Mouse (Mus musculus): ENCODE measurements around the gene Ppp1r1c. TPM values are rescaled to one million over a fixed set of nuclear protein-coding genes. Genes with fewer than 3 reads are reported as not detected.

Gene Ppp1r1c
- total and polyA plus RNA-seq, 2 experiments from 2014 or later: 5.8 to 6.4 TPM

GRCm38 (mm10) chr2:79765723-79766122, 58.1 kb downstream of the Ppp1r1c start:
- ATAC-seq (no peak), DNase-seq (ENCODE audit: low spot score) (no peak)
- H3K36me3 ChIP-seq (ENCODE audit: insufficient read depth, low read length): no peaks in the 10 kb centered on the region
- no peaks in the 10 kb centered on the region; the same call in 1 of the 2 replicates for H3K4me1 ChIP-seq (ENCODE audit: insufficient read depth, low read length)
- TF ChIP-seq CTCF (IDR thresholded peaks at IDR 0.05; ENCODE audit: low read depth): no peak
- H3K9ac ChIP-seq (replicated peaks; ENCODE audit: low read length): no peak overlapping the region
- H3K27ac ChIP-seq: no peak overlapping the region
- H3K27me3 ChIP-seq (ENCODE audit: insufficient read depth, low read length): no peaks in the 10 kb centered on the region
- no peak overlapping the region for H3K4me3 ChIP-seq (ENCODE audit: low read length)
- 80% methylated on average over 7 of the region's 7 CpGs for WGBS
- H3K4me2 ChIP-seq (ENCODE audit: low read depth, low read length): no peak overlapping the region
- no peaks in the 10 kb centered on the region for H3K9me3 ChIP-seq (ENCODE audit: low read length)

- Histone ChIP-seq H3K36me3 (ENCODE audit: insufficient read depth, low read length) (no peaks in the 10 kb centered on the region), H3K4me2 (ENCODE audit: low read depth, low read length) (no peak overlapping the region), H3K27me3 (ENCODE audit: insufficient read depth, low read length) (no peaks in the 10 kb centered on the region), H3K4me1 (ENCODE audit: insufficient read depth, low read length) (no peaks in the 10 kb centered on the region; the same call in 1 of the 2 replicates), H3K27ac (no peak overlapping the region), H3K9me3 (ENCODE audit: low read length) (no peaks in the 10 kb centered on the region), H3K9ac (replicated peaks; ENCODE audit: low read length) (no peak overlapping the region), H3K4me3 (ENCODE audit: low read length) (no peak overlapping the region)
- WGBS: 84% methylated on average over 2 of the region's 2 CpGs
- ATAC-seq (peak; percentile 64), DNase-seq (ENCODE audit: low spot score) (no peak)
- no peak for TF ChIP-seq CTCF (IDR thresholded peaks at IDR 0.05; ENCODE audit: low read depth)
These were observed 61.0 kb downstream of the Ppp1r1c start for GRCm38 (mm10) chr2:79768625-79769024.

- H3K4me1 ChIP-seq (ENCODE audit: insufficient read depth, low read length): no peaks in the 10 kb centered on the region; the same call in 1 of the 2 replicates
- DNase-seq (ENCODE audit: low spot score): no peak
- no peaks in the 10 kb centered on the region for H3K9me3 ChIP-seq (ENCODE audit: low read length)
- ATAC-seq: no peak
- no peaks in the 10 kb centered on the region for H3K27me3 ChIP-seq (ENCODE audit: insufficient read depth, low read length)
- no peak overlapping the region for H3K27ac ChIP-seq
- no peak overlapping the region for H3K4me2 ChIP-seq (ENCODE audit: low read depth, low read length)
- no peak overlapping the region for H3K4me3 ChIP-seq (ENCODE audit: low read length)
- no peaks in the 10 kb centered on the region for H3K36me3 ChIP-seq (ENCODE audit: insufficient read depth, low read length)
- no peak overlapping the region for H3K9ac ChIP-seq (replicated peaks; ENCODE audit: low read length)
- WGBS: 30% methylated on average over 3 of the region's 3 CpGs
- no peak for TF ChIP-seq CTCF (IDR thresholded peaks at IDR 0.05; ENCODE audit: low read depth)
These were observed 62.7 kb downstream of the Ppp1r1c start for GRCm38 (mm10) chr2:79770307-79770706.

GRCm38 (mm10) chr2:79774372-79774771, 66.8 kb downstream of the Ppp1r1c start:
- H3K4me1 ChIP-seq (ENCODE audit: insufficient read depth, low read length): no peaks in the 10 kb centered on the region; the same call in 1 of the 2 replicates
- WGBS: 5% methylated on average over 5 of the region's 5 CpGs
- no peaks in the 10 kb centered on the region for H3K36me3 ChIP-seq (ENCODE audit: insufficient read depth, low read length)
- peak; percentile 88 for TF ChIP-seq CTCF (IDR thresholded peaks at IDR 0.05; ENCODE audit: low read depth)
- no peaks in the 10 kb centered on the region for H3K9me3 ChIP-seq (ENCODE audit: low read length)
- no peak overlapping the region for H3K4me2 ChIP-seq (ENCODE audit: low read depth, low read length)
- DNase-seq (ENCODE audit: low spot score): peak; percentile 94
- H3K27me3 ChIP-seq (ENCODE audit: insufficient read depth, low read length): no peaks in the 10 kb centered on the region
- ATAC-seq: peak; percentile 70; the same call in 1 of the 2 replicates
- H3K9ac ChIP-seq (replicated peaks; ENCODE audit: low read length): no peak overlapping the region
- no peak overlapping the region for H3K4me3 ChIP-seq (ENCODE audit: low read length)
- no peak overlapping the region for H3K27ac ChIP-seq

GRCm38 (mm10) chr2:79777801-79778200, 70.2 kb downstream of the Ppp1r1c start:
- peak; percentile 58 for TF ChIP-seq CTCF (IDR thresholded peaks at IDR 0.05; ENCODE audit: low read depth)
- ATAC-seq: no peak
- Histone ChIP-seq H3K4me1 (ENCODE audit: insufficient read depth, low read length) (no peaks in the 10 kb centered on the region), H3K27me3 (ENCODE audit: insufficient read depth, low read length) (no peaks in the 10 kb centered on the region), H3K4me2 (ENCODE audit: low read depth, low read length) (no peak overlapping the region), H3K4me3 (ENCODE audit: low read length) (no peak overlapping the region), H3K36me3 (ENCODE audit: insufficient read depth, low read length) (no peaks in the 10 kb centered on the region), H3K9ac (replicated peaks; ENCODE audit: low read length) (no peak overlapping the region), H3K27ac (no peak overlapping the region), H3K9me3 (ENCODE audit: low read length) (no peaks in the 10 kb centered on the region)
- no peak for DNase-seq (ENCODE audit: low spot score)
- whole genome bisulfite sequencing: 74% methylated on average over 2 of the region's 2 CpGs

- Histone ChIP-seq H3K27ac (no peak overlapping the region), H3K27me3 (ENCODE audit: insufficient read depth, low read length) (no peaks in the 10 kb centered on the region), H3K4me1 (ENCODE audit: insufficient read depth, low read length) (no peaks in the 10 kb centered on the region), H3K4me2 (ENCODE audit: low read depth, low read length) (no peak overlapping the region), H3K4me3 (ENCODE audit: low read length) (no peak overlapping the region), H3K36me3 (ENCODE audit: insufficient read depth, low read length) (no peaks in the 10 kb centered on the region), H3K9ac (replicated peaks; ENCODE audit: low read length) (no peak overlapping the region), H3K9me3 (ENCODE audit: low read length) (no peaks in the 10 kb centered on the region)
- 56% methylated on average over 7 of the region's 7 CpGs for WGBS
- no peak for TF ChIP-seq CTCF (IDR thresholded peaks at IDR 0.05; ENCODE audit: low read depth)
- ATAC-seq (no peak), DNase-seq (ENCODE audit: low spot score) (no peak)
These were observed 73.2 kb downstream of the Ppp1r1c start for GRCm38 (mm10) chr2:79780772-79781171.

GRCm38 (mm10) chr2:79785541-79786134, 78.1 kb downstream of the Ppp1r1c start:
- H3K27me3 ChIP-seq (ENCODE audit: insufficient read depth, low read length): no peaks in the 10 kb centered on the region
- DNase-seq (ENCODE audit: low spot score): no peak
- no peaks in the 10 kb centered on the region for H3K36me3 ChIP-seq (ENCODE audit: insufficient read depth, low read length)
- no peak overlapping the region for H3K9ac ChIP-seq (replicated peaks; ENCODE audit: low read length)
- ATAC-seq: no peak
- H3K9me3 ChIP-seq (ENCODE audit: low read length): no peaks in the 10 kb centered on the region
- H3K27ac ChIP-seq: no peak overlapping the region
- 73% methylated on average over 8 of the region's 8 CpGs for WGBS
- no peaks in the 10 kb centered on the region for H3K4me1 ChIP-seq (ENCODE audit: insufficient read depth, low read length)
- no peak overlapping the region for H3K4me3 ChIP-seq (ENCODE audit: low read length)
- TF ChIP-seq CTCF (IDR thresholded peaks at IDR 0.05; ENCODE audit: low read depth): no peak
- H3K4me2 ChIP-seq (ENCODE audit: low read depth, low read length): no peak overlapping the region
